Mouse (Mus musculus) left cerebral cortex, adult 18-20 months (tissue): Measurements from ENCODE around the gene Mrps34. TPM values are rescaled to one million over a fixed set of nuclear protein-coding genes. Genes with fewer than 3 reads are reported as not detected.
A peak's percentile ranks its signal among the peaks of the same experiment; 100 is the strongest.
"Not testable (repeated sequence)": the region's sequence is repeated elsewhere in the genome, so short reads cannot be mapped to it uniquely, and the experiment has no call there.

Source experiments
- DNase-seq, 2 experiments: peaks; one replicate each; pipeline ENCODE4 v3.0.0; 2021 to 2022; ENCODE audit warnings: low spot score in 2 of 2, mixed read lengths in 1 of 2
- total RNA-seq, 2 experiments: library from RNA; stranded (reverse); gene quantifications; 2 replicates each; pipeline ENCODE4 v1.2.3; 2021

The Mrps34 gene
- total RNA-seq, 2 experiments from 2014 or later: 69.0 to 72.9 TPM

- no peak for DNase-seq
Observed at GRCm38 (mm10) chr17:24898041-24898854, 3.3 kb downstream of the Mrps34 start.

DNA sequence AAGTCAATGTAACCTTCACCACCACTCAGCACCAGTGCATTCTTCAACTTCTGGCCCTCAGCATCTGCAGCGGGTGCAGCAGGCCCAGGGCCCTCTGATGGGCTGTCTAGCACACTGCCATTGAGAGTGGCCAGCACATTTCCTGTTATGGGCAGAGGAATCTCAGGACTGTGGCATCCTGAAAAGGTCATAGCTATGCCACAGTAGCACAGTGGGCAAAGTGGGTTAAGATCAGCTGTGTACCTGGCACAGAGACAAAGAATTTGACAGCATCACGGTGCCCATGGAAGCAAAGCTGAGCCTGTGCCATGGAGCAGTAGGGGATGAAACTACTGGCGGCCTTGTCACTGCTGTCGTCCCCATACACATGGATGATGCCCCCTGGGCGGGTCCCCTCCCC lies 4.2 kb downstream of the Mrps34 start:
- no peak for DNase-seq

DNA sequence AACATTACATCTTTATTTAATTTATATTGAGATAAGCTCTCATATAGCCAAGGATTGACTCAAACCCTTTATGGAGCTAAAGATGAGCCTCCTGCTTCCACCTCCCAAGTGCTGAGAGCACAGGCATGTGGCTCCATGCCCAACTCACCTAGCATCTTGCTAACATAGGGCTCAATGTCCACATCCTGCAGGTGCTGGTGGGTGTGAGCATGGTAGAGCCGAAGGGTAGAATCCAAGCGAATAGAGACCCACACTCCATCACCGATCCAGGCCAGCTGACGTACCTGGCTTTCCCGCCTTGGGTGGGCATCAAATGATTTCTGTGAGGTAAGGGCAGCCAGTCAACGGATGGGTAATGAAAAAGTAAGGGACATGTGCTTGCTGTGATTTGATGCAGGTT lies 5.1 kb downstream of the Mrps34 start:
- DNase-seq: no peak

DNA sequence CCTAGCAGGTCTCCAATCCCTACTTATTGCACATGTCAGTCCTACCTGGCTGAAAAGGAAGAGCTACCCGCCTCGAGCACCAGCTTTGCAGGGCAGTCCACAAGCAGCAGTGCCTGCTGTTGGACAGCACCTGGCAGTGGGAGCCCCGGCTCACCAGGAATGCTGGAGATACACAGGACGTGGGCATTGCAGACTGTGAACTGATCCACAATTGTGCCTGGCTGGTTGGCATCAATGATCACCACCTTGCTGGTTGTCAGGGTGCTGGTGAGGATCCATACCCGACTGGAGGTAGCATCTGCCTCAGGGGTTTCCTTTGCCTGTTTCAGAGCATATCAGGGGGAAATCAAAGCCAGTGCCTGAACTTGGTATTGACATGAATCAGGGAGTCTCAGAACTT lies 7.2 kb downstream of the Mrps34 start:
- DNase-seq: no peak

GRCm38 (mm10) chr17:24902671-24903474 lies 8.0 kb downstream of the Mrps34 start:
- DNase-seq: no peak

DNA sequence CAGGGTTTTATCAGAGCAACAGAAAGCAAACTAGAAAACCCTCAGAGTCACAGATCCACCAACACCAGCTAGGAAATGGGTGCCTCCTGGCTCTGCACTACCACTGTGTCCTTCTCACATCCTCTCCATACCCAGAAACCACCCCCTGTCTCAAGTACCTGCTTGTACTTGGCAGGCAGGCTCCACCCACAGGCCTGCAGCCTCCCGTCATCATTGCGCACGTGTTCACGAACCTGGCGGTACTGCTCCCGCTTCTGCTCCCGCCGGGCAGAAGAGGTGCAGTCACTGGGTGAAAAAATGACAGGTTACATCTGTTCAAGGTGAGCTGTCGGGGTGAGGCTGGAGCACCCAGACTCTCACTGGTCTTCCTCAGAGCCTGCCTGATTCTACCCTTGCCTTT lies 8.9 kb downstream of the Mrps34 start:
- no peak for DNase-seq

DNA sequence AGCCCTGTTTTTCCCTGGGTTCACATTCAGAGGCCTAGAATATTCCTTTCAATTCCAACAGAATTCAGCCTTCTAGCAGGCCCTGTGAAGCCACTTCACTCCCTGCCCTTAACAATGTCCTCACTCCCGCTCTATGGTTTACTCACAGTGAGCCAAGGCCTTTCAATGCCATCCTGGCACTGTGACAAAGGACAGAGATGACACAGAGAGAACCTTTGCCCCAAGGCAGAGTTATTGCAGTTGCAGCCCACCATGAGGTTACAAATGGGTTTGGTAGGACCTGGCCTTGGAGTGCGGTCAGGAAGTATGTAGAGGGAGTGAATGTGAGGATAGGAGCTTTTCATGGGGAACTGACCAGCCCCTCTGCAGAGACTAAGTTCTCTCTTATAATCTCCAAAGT lies 12.7 kb downstream of the Mrps34 start:
- no peak for DNase-seq

GRCm38 (mm10) chr17:24913984-24914383 lies 19.1 kb downstream of the Mrps34 start:
- DNase-seq: no peak

- DNase-seq: no peak
Observed at GRCm38 (mm10) chr17:24923246-24923645, 28.3 kb downstream of the Mrps34 start.

- DNase-seq: no peak
Observed at GRCm38 (mm10) chr17:24929506-24929905, 34.6 kb downstream of the Mrps34 start.

DNA sequence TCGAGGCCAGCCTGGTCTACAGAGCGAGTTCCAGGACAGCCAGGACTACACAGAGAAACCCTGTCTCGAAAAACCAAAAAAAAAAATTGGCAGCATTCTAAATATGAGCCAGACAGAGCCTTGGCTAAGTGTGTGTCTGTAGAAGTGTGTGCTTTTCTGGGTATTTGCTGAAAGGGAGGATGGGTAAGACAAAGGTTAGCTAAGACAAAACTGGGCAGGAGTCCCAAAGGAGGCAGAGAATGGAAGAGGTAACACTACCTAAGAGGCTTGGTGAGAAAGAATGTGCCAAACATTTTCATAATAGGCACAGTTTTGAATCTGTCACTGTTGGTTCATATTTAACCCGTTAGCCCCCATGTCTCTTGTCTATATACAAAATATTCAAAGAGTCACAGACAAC lies 37.5 kb downstream of the Mrps34 start:
- DNase-seq: no peak

- no peak for DNase-seq
Observed at GRCm38 (mm10) chr17:24933163-24933562, 38.2 kb downstream of the Mrps34 start.

DNA sequence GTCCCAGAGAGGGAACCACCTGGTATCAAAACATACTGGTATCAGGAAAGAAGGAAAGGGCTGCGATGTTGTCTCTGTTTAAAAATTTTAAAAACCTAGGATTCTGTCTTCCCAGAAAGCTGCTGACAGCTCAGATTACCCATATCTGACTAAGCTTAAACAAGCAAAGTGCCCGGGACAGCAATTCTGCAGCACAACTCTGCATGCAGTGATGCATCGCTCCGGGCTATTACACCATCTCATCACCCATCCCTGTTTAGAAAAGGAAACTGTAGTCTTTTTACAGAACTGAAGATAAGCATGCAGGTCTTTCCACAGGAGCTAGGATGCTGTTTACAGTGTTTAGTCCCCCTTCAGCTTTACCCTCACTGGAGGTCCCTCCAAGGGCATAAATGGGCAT lies 40.0 kb downstream of the Mrps34 start:
- DNase-seq: no peak

DNA sequence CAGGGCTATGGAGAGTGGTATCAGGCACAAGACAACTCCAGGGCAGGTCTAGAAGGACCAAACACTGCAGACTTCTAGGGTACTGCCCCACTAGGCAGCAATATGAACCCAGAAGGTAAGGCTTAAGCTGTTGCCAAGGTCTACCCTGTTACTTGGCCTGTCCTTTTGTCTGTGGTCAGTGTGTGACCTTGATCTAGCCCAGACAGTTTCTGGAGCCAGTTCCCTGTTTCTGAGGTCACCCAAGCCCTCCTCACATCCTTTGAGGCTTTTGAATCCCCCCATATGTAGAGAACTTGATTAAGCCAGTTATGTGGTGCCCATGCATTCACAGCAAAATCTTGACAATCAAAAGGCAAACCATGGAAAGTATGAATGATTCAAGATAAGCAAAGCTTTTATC lies 40.8 kb downstream of the Mrps34 start:
- no peak for DNase-seq

GRCm38 (mm10) chr17:24936259-24937237 lies 41.6 kb downstream of the Mrps34 start, which contains the start of gene Mapk8ip3:
Gene Mapk8ip3 (minus strand): TSS chr17:24936977.
- peak; percentile 97 to 98 for DNase-seq

- no peak for DNase-seq
Observed at GRCm38 (mm10) chr17:24937266-24937665, 42.4 kb downstream of the Mrps34 start.

DNA sequence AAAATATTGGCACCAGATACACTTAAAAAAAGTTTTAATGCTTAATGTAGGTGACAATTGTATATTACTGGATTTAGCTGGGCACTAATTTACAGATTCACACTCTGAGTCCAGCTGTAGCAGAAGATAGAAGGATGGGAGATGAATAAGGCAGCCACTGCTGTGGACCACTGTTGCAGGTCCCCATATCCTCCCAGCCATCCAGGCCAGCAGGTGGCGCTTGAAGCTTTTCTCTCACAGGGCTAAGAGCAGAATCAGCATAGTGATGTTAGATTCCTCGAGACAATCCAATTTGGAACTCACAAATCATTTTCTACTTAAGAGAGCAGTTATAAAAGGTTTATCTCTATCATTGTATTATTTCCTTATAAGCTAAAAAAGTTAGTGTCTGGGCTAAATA lies 47.5 kb downstream of the Mrps34 start:
- peak; percentile 24 to 48 for DNase-seq

- DNase-seq: peak; percentile 50 to 76
Observed at GRCm38 (mm10) chr17:24943036-24943435, 48.1 kb downstream of the Mrps34 start.

DNA sequence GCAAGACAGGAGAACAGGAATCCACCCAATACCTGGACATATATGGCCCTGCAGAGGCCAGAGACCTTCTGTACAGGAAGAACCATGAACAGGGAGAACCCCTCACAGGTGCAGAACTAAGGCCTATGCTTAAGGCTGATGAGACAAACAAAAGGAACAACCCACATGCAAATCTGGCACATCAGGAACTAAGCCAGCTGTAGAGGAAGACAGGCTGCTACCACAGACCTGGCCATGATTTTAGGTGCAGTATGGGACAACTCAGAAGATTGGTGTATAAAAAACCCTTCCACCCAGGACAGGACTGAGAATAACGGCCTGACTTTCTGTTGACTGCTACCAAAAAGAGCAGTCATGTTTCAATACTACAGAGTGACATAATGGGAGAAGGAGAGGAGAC lies 48.7 kb downstream of the Mrps34 start:
- not testable (repeated sequence) for DNase-seq
